Mouse (Mus musculus): Measurements from ENCODE around the gene Tmem200b. TPM values are rescaled to one million over a fixed set of nuclear protein-coding genes. Genes with fewer than 3 reads are reported as not detected.

Tmem200b gene
- total and polyA plus RNA-seq, 3 experiments, result 5.4 to 26.5 (median 13.3) TPM

DNA sequence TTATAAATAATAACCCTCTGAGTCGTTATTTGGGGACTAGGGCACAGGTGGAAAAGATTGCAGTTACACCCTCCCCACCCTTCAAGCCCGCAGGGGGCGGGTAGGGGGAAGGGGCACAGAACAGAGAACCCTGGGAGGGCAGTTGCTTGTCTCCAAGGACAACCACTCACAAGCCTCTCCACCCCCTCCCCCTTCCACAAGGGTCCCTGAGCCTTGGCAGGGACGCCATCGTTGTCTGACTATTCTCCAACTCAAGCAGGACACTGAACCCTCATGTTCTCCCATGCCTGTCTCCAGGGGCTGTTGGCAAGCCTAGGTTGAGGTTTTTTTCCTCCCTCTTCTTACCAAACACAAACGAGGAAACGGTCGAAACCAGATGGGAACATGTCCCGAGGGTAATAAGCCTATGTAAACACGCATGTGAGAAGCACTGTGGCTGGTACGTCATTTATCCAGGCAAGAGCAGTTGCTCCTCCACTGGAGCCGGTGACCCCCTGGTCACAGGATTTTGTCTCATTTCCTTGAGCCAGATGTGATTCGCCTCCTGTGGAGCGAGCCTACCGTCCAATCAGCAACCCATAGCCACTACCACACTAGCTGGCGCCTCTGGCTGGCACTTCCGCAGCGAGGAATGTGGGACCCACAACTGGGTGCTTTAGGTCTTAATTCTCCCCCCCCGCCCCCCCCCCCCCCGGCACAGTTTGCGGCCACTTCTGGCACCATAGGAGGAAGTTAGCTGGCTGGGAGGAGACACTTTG is 11.2 kb upstream of the Tmem200b start:
- DNase-seq, result no peak

- DNase-seq, result no peak
Observed at GRCm38 (mm10) chr4:131911521-131911920, 10.1 kb upstream of the Tmem200b start.

GRCm38 (mm10) chr4:131913526-131913925 is 8.0 kb upstream of the Tmem200b start:
- DNase-seq, result peak; percentile 48

DNA sequence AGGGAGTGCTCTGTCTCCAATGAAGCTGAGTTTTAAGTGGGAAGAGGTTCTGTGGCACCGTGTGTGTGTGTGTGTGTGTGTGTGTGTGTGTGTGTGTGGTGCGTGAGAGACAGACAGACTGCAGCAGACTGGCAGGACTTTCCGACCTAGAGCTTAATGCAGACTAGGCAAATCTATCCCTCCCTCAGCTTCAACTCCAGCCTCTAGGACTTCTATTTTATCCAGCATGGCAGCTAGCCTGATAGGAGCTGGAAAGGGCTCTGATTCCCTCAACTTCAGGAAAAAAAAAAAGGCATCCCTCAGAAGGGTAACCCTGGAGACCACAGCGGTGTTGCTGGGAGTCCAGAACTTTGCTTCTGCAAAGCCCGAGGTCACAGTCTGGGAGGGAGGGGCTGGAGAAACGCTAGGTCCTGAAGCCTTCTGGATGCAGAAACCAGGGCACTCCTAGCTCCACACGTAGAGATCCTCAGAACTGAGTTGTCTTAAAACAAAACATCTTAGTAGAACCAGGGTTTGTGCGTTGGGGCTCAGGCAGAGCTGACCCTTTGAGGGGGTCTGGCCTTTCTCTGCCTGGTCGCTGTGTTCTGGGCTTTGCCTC is 7.4 kb upstream of the Tmem200b start:
- no peak for DNase-seq

- DNase-seq, result no peak
Observed at GRCm38 (mm10) chr4:131914891-131915469, 6.6 kb upstream of the Tmem200b start.

DNA sequence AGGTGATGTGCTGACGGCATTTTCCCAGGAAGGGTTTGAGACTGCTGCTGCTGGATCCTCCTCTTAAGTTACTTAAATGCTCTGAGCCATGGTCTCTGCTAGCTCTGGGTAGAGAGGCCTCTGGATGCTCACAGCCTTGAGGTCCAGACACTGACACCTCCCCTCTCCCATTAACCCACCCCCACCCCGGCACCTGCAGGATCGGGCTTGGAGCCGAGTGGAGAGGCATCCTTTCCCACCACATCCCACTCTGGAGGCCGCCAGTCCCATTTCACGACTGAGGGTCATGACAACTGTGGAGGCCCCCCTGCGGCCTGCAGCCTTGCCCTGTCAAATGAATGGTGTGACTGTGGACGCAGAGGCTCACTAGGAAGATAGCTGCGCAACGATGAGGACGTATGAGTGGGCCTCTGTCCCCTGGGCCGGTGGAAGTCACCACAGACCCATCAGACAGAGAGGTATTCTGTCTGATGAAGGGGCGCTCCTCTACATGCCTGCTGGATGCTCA is 5.7 kb upstream of the Tmem200b start:
- DNase-seq, result no peak

DNA sequence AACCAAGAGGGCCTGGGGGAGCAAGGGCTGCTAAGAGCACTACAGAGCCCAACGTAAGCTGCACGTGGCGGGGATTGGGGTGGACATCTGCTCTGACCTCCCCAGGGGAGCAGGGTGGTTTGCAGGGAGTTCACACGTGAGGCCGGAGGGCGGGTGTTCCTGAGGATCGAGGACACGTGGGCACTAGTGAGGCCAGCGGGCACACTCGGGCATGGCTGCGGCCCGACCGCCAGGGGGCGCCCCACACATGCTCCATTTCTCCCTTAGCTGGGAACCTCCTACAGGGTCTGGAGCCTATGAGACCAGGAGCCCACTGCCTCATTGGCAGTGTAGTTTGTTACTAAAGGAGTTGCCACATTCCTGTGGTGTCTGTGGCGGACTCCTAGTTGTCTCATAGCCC is 5.1 kb upstream of the Tmem200b start:
- peak; percentile 86 for DNase-seq

DNA sequence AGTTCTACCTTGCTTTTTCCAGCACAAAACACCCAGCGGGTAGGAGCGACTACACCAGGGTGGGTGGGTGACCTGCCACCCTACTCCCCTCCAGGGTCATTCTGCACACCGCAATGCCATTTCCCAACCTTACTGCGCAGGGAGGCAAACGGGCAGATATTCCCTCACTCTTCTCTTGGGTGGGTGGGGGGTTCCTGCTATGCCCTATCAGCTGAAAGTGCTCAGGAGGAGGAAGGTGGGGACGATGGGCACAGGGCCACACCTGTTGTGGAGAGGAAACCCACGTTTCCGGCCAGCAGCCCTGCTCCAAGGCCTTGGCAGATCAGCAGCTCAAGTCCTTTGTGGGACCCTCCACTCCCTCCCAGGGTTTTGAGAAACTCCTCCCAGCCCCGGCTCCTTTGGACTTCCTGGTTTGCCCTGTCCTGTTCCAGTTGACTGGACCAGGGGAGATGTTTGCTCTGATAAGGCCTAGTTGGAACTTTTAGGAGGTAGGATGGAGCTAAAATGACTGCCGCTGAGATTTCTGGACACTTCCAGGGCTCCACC is 4.5 kb upstream of the Tmem200b start:
- no peak for DNase-seq

DNA sequence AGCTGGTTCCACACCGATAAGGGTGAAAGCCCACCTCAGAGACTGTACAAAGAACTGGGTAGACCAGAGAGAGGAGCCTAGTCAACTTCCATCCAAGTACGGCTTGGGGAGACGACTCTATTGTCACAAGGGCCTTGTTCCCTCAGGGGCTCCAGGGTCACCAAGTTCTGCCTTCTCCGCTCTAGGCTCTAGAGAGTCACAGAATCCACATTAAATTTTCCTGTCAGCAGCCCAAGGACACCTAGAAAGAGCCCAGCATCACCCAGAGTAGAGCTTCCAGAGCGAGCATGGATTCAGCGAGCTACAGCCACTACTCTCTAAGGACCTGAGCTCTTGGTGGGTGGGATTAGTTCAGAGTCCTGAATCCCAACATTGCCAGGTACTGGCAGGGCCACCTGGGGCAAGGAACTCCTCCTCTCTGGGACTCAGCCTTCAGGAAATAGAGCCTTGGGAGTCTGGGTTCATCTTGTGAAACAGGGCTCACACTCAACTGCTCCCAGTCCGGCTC is 3.5 kb upstream of the Tmem200b start:
- DNase-seq, result peak; percentile 67

DNA sequence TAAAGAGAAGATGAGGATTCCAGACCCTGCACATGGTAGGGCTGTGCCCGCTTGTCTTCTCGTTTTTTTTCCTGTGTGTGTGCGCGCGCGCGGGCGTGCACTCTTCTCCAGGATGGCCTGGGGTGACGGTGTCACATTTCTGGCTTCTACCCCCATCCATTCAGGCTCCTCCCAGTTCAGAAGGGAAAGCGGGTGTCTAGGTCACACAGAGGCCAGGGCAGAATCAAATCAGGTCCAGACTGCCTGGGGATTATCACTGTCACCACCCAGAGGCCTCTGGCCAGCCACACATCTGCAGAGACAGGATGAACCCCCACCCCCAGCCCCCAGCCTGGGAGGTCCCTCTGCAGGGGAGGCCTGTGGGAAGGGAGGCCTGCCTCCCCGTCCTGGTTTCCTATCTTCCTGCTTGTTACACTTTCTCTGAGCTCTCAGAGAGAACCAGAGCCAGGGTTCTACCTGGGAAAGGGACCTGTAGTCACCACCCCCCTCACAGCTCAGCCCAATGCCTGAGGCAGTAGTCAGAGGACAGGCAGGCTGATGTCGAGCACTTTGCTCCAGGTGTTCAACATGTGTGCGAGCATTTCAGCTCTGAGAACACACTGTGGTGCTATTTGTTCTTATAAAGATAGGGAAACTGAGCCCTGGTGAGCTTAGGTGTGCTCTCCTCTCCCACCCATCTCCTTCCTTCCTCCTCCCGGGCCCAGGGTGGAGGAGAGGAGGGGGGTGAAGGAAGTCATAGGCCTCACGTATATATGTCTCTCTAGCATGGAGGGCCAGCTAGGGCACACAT is 2.7 kb upstream of the Tmem200b start:
- peak; percentile 54 for DNase-seq

DNA sequence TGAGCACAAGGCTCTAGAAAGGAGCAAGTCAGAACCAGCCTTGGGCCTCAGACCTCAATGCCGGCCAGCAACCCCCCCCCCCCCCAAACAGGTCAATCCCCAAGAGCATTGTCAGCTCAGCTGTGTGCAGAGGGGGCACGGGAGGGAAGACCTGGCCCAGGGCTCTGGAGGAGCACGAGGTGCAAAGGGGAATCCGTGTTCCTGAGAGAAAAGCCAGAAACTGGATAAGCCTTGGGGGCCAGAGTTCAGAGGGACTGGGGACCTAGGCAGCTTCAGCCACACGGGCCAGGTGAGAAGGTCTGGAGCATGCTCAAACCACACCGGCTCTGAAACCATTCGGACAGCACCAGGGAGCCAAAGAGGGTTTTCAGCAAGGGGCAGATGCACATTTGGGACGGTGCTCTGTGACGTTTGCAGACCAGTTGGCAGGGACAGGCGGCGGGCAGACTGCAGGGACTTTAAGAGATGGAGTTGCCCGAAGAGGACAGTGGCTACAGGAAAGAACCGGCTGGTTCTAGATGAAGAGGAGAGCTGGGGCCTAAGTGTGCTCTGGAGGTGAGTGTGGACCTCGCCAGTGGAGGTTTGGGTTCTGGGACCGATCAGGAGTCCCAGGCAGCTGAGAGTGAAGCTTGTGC is 1.9 kb upstream of the Tmem200b start:
- DNase-seq, result no peak

GRCm38 (mm10) chr4:131920141-131920594 is 1.4 kb upstream of the Tmem200b start:
- DNase-seq, result peak; percentile 73

DNA sequence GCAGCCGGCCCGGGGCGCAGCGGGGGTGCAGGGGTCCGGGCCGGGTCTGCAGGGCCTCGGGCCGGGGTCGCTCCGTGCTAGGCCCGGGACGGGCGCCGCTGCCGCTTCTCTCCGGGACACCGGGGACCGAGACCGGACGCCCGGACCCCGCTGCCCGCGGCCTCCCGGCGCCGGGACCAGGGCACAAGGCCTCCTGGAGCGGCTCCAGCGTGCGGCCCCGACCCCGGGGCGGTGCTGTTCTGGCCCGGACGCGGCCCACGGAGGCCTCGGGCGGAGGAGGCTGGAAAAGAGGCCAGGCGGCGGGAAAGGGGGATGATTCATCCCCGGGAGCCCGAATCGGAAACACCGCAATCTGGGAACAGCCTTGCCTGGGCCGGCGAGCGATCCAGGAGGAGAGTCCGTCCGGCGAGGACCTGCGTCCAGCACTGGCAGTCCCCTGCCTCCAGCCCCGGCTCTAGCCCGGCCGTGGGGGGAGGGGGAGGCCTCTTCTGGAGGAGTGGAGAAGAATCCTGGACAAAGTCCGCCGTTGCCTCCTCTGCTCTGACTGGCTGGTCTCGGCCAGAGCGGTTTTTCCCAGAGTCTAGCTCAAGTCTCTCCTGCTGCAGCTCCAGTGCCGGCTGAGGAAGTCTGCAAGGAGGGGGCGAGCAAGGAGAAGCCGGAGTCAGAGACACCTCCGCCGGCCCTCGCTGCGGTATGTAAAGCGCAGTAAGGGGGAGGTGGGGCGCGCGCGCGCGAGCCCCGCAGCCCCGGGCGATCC is 798 bp upstream of the Tmem200b start:
- DNase-seq, result peak; percentile 86

- DNase-seq, result no peak
Observed at GRCm38 (mm10) chr4:131922404-131922803, 833 bp downstream of the Tmem200b start.

- DNase-seq, result no peak
Observed at GRCm38 (mm10) chr4:131924096-131924810, 2.7 kb downstream of the Tmem200b start.

DNA sequence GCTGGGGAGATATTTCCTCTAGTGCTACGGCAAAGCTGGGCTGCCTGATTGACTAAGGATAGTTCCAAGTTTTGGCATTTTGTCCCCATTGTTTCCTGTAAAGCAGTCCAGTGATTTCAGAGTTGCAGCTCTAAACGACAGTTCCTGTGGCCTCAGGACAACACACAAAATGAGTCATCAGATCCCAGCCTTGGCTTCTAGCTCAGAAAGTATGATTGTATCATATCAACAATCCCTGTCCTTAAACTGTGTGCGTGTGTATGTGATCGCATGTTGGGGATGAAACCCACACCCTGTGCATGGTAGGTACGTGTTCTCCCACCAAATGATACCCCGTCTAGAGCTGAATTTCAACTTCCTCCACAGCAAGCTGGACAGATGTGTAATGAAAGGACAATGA is 7.6 kb downstream of the Tmem200b start:
- DNase-seq, result peak; percentile 62

- DNase-seq, result no peak
Observed at GRCm38 (mm10) chr4:131939459-131939858, 17.9 kb downstream of the Tmem200b start.

DNA sequence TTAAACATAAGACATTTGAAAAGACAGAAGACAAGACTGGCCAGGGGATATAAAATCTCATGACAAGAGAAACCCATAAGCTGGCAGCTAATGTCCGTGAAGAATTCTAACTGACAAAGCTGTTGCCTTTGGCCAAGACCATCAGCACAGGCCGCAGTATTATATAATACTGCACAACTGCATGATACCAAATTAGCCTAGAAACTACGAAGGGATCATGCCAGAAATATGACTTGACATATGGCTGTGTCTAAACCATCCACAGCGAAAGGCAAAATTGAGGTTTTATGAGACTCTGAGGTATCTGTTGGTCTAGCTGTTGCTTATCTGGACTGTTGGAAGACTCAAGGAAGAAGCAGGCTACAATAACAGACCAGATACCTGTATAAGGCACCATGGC is 19.3 kb downstream of the Tmem200b start:
- no peak for DNase-seq

DNA sequence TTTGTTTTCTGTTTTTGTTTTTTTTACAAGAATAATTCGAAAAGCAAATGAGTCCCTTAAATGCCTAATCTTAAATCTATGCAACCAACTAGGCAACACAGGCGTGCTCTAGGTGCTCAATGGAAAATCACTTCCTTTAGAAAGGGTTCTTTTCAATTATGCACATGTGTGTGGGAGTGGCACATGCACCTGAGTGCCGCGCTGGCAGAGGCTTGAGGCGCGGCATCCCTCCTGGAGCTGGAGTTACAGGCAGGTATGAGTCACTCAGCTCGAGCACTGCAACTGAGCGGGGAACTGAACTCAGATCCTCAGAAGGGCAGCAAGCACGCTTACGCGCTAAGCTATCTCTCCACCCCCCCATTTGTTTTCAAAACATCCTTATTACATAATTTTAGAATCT is 26.3 kb downstream of the Tmem200b start:
- DNase-seq, result no peak

- DNase-seq, result no peak
Observed at GRCm38 (mm10) chr4:131949903-131950302, 28.3 kb downstream of the Tmem200b start.
